Mouse (Mus musculus): ENCODE results near the gene Hes5.

DNA sequence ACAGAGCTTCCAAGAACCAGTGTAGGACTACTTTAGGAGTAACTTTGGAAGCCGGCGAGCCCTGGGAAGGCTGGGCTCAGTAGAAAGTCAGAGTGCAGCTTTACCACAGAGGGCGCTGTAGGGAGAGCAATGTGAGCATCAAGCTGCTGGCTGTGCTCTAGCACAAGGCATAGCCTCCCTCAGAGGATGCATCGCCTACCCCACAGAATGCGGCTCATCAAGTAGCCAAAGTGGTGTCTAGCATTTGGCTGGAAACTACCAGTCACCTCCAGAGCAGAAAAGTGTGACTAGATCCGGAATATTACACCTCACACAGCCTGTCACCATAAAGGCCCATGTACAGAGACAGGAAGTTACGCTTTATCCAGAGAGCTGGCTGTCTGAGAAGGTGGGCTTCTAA lies 24.9 kb upstream of the Hes5 start:
- TF ChIP-seq EP300 (IDR thresholded peaks at IDR 0.05; ENCODE audit: low read depth) (no peak), CTCF (IDR thresholded peaks at IDR 0.05; ENCODE audit: low read depth) (peak; percentile 65)
